Mouse (Mus musculus): ENCODE measurements at regions not wholly inside any gene's neighbourhood (a gene's known extent, or its start where the extent isn't known, plus 50 kb on each side); places are given as distances from the start of the nearest gene placed in this dataset.

GRCm38 (mm10) chr15:56820256-56820976 lies 657.0 kb downstream of the Slc22a22 start:
- no peak for DNase-seq (ENCODE audit: low read depth)

- no peak for DNase-seq (ENCODE audit: low read depth)
Measured at GRCm38 (mm10) chr15:56818158-56818690, 659.2 kb downstream of the Slc22a22 start.

GRCm38 (mm10) chr15:56817204-56818157 lies 659.9 kb downstream of the Slc22a22 start:
- no peak for DNase-seq (ENCODE audit: low read depth)

- no peak for DNase-seq (ENCODE audit: low read depth)
Measured at GRCm38 (mm10) chr15:56813876-56814275, 663.5 kb downstream of the Slc22a22 start.

- no peak for DNase-seq (ENCODE audit: low read depth)
Measured at GRCm38 (mm10) chr15:56810151-56810550, 667.3 kb downstream of the Slc22a22 start.

GRCm38 (mm10) chr15:56807611-56808010 lies 669.8 kb downstream of the Slc22a22 start:
- no peak for DNase-seq (ENCODE audit: low read depth)

- no peak for DNase-seq (ENCODE audit: low read depth)
Measured at GRCm38 (mm10) chr15:56801933-56802332, 675.5 kb downstream of the Slc22a22 start.

GRCm38 (mm10) chr15:56775431-56775830 lies 702.0 kb downstream of the Slc22a22 start:
- no peak for DNase-seq (ENCODE audit: low read depth)

GRCm38 (mm10) chr15:56774648-56775393 lies 702.6 kb downstream of the Slc22a22 start:
- no peak for DNase-seq (ENCODE audit: low read depth)

GRCm38 (mm10) chr15:56766356-56766755 lies 711.1 kb downstream of the Slc22a22 start:
- no peak for DNase-seq (ENCODE audit: low read depth)

- no peak for DNase-seq (ENCODE audit: low read depth)
Measured at GRCm38 (mm10) chr15:56764957-56765482, 712.4 kb downstream of the Slc22a22 start.

- DNase-seq (ENCODE audit: low read depth) = no peak
Measured at GRCm38 (mm10) chr15:56764019-56764418, 713.4 kb downstream of the Slc22a22 start.

- no peak for DNase-seq (ENCODE audit: low read depth)
Measured at GRCm38 (mm10) chr15:56746698-56747097, 730.7 kb downstream of the Slc22a22 start.

GRCm38 (mm10) chr15:56744915-56745314 lies 732.5 kb downstream of the Slc22a22 start:
- peak; percentile 13 for DNase-seq (ENCODE audit: low read depth)

Measured in c-Kit-positive CD71-negative TER-119-negative erythroid progenitor cells, embryonic 14.5 days (primary cell).